Mouse (Mus musculus): ENCODE measurements at regions not wholly inside any gene's neighbourhood (a gene's known extent, or its start where the extent isn't known, plus 50 kb on each side); places are given as distances from the start of the nearest gene placed in this dataset.

DNA sequence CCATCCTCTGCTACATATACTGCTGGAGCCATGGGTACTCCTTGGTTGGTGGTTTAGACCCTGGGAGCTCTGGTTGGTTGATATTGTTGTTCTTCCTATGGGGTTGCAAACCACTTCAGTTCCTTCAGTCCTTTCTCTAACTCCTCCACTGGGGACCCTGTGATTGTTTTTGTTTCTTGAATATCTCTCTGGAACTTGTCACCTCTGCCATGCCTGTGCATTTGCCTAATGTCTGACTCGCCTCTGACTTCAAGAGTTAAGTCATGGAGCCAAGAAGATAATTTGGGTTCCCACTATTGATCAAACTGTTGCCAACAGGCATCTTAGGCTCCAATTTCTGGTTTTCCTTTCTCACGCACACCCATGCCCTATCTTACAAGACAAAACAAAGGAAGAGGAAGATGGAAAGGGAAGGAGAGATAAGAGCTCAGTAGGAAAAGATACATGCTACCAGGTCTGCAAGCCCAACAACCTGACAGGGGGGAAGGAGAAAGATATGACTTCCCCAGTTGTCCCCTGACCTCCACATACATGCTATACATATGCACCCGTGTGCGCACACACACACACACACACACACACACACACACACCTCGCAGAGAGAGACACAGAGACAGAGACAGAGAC, 172.3 kb downstream of the Npr3 start:
- no peak for TF ChIP-seq CTCF (IDR thresholded peaks at IDR 0.05; ENCODE audit: control insufficient read depth, insufficient read depth, insufficient read length)
- no peak for TF ChIP-seq FOSL1 (IDR thresholded peaks at IDR 0.05; ENCODE audit: insufficient read depth, low read length, poor library complexity, severe bottlenecking)
- no peak for TF ChIP-seq MAX (IDR thresholded peaks at IDR 0.05)
- TF ChIP-seq MYOG (IDR thresholded peaks at IDR 0.05; ENCODE audit: control insufficient read depth, extremely low read depth, insufficient read length): no peak
- no peak for TF ChIP-seq MYOD1 (IDR thresholded peaks at IDR 0.05; ENCODE audit: control insufficient read depth, insufficient read length, low read depth)
- no peak for TF ChIP-seq CEBPB (IDR thresholded peaks at IDR 0.05; ENCODE audit: low read depth)

Data from C2C12 (cell line).